Mouse (Mus musculus): ENCODE results near the gene Clcnka. TPM values are rescaled to one million over a fixed set of nuclear protein-coding genes. Genes with fewer than 3 reads are reported as not detected.

The Clcnka gene
- polyA plus RNA-seq, 1 experiment from 2014 or later: 0.20 TPM

- H3K9ac ChIP-seq: no peak overlapping the region
- no peak overlapping the region for H3K4me3 ChIP-seq (replicated peaks; ENCODE audit: low read length)
- no peak overlapping the region for H3K4me2 ChIP-seq (replicated peaks)
- H3K27me3 ChIP-seq (ENCODE audit: control insufficient read depth, insufficient read depth, low read length): no peaks in the 10 kb centered on the region
- WGBS: 65% methylated on average over 8 of the region's 8 CpGs
- H3K36me3 ChIP-seq (replicated peaks; ENCODE audit: control insufficient read depth, insufficient read depth): no peaks in the 10 kb centered on the region
- no peaks in the 10 kb centered on the region for H3K4me1 ChIP-seq (replicated peaks; ENCODE audit: control insufficient read depth, insufficient read depth, low read length)
- DNase-seq (ENCODE audit: low spot score): no peak
- ATAC-seq (ENCODE audit: low FRiP score): no peak
- H3K9me3 ChIP-seq (ENCODE audit: control insufficient read depth, low read length): no peaks in the 10 kb centered on the region
- no peak overlapping the region for H3K27ac ChIP-seq
These were observed 51.1 kb downstream of the Clcnka start for GRCm38 (mm10) chr4:141347365-141347797.

GRCm38 (mm10) chr4:141345219-141345618, 53.3 kb downstream of the Clcnka start:
- Histone ChIP-seq H3K27me3 (ENCODE audit: control insufficient read depth, insufficient read depth, low read length) (no peaks in the 10 kb centered on the region), H3K27ac (no peak overlapping the region), H3K4me2 (replicated peaks) (no peak overlapping the region), H3K9me3 (ENCODE audit: control insufficient read depth, low read length) (no peaks in the 10 kb centered on the region), H3K4me1 (replicated peaks; ENCODE audit: control insufficient read depth, insufficient read depth, low read length) (no peaks in the 10 kb centered on the region), H3K36me3 (replicated peaks; ENCODE audit: control insufficient read depth, insufficient read depth) (no peaks in the 10 kb centered on the region), H3K4me3 (replicated peaks; ENCODE audit: low read length) (no peak overlapping the region), H3K9ac (no peak overlapping the region)
- WGBS: 92% methylated on average over 12 of the region's 12 CpGs
- no peak for ATAC-seq (ENCODE audit: low FRiP score)
- no peak for DNase-seq (ENCODE audit: low spot score)

GRCm38 (mm10) chr4:141343515-141343914, 55.0 kb downstream of the Clcnka start:
- Histone ChIP-seq H3K4me3 (replicated peaks; ENCODE audit: low read length) (no peak overlapping the region), H3K4me2 (replicated peaks) (no peak overlapping the region), H3K9me3 (ENCODE audit: control insufficient read depth, low read length) (no peaks in the 10 kb centered on the region), H3K9ac (no peak overlapping the region), H3K27me3 (ENCODE audit: control insufficient read depth, insufficient read depth, low read length) (no peaks in the 10 kb centered on the region), H3K36me3 (replicated peaks; ENCODE audit: control insufficient read depth, insufficient read depth) (no peaks in the 10 kb centered on the region), H3K4me1 (replicated peaks; ENCODE audit: control insufficient read depth, insufficient read depth, low read length) (peaks cover 3% of the 10 kb centered on the region; the same call in 1 of the 2 replicates), H3K27ac (no peak overlapping the region)
- WGBS: 59% methylated on average over 7 of the region's 7 CpGs
- ATAC-seq (ENCODE audit: low FRiP score): no peak
- no peak for DNase-seq (ENCODE audit: low spot score)

- H3K9ac ChIP-seq: no peak overlapping the region
- H3K4me1 ChIP-seq (replicated peaks; ENCODE audit: control insufficient read depth, insufficient read depth, low read length): peaks cover 4% of the 10 kb centered on the region; the same call in 1 of the 2 replicates
- DNase-seq (ENCODE audit: low spot score): no peak
- no peaks in the 10 kb centered on the region for H3K9me3 ChIP-seq (ENCODE audit: control insufficient read depth, low read length)
- H3K4me2 ChIP-seq (replicated peaks): no peak overlapping the region
- no peaks in the 10 kb centered on the region for H3K27me3 ChIP-seq (ENCODE audit: control insufficient read depth, insufficient read depth, low read length)
- no peak for ATAC-seq (ENCODE audit: low FRiP score)
- WGBS: 68% methylated on average over 7 of the region's 7 CpGs
- H3K27ac ChIP-seq: no peak overlapping the region
- no peaks in the 10 kb centered on the region for H3K36me3 ChIP-seq (replicated peaks; ENCODE audit: control insufficient read depth, insufficient read depth)
- H3K4me3 ChIP-seq (replicated peaks; ENCODE audit: low read length): no peak overlapping the region
These were observed 57.0 kb downstream of the Clcnka start for GRCm38 (mm10) chr4:141341477-141341876.

GRCm38 (mm10) chr4:141338853-141339252, 59.7 kb downstream of the Clcnka start:
- DNase-seq (ENCODE audit: low spot score): no peak

GRCm38 (mm10) chr4:141337986-141338385, 60.5 kb downstream of the Clcnka start:
- no peak overlapping the region for H3K4me3 ChIP-seq (replicated peaks; ENCODE audit: low read length)
- peaks cover 14% of the 10 kb centered on the region; the same call in 1 of the 2 replicates for H3K4me1 ChIP-seq (replicated peaks; ENCODE audit: control insufficient read depth, insufficient read depth, low read length)
- H3K36me3 ChIP-seq (replicated peaks; ENCODE audit: control insufficient read depth, insufficient read depth): no peaks in the 10 kb centered on the region
- no peak overlapping the region for H3K9ac ChIP-seq
- ATAC-seq (ENCODE audit: low FRiP score) (no peak), DNase-seq (ENCODE audit: low spot score) (no peak)
- H3K27ac ChIP-seq: no peak overlapping the region
- H3K9me3 ChIP-seq (ENCODE audit: control insufficient read depth, low read length): no peaks in the 10 kb centered on the region
- no peak overlapping the region for H3K4me2 ChIP-seq (replicated peaks)
- no peaks in the 10 kb centered on the region for H3K27me3 ChIP-seq (ENCODE audit: control insufficient read depth, insufficient read depth, low read length)
- 27% methylated on average over 6 of the region's 6 CpGs for WGBS

More at GRCm38 (mm10) chr4:141338853-141339252, 59.7 kb downstream of the Clcnka start:
- H3K36me3 ChIP-seq (replicated peaks; ENCODE audit: control insufficient read depth, insufficient read depth): no peaks in the 10 kb centered on the region
- H3K4me3 ChIP-seq (replicated peaks; ENCODE audit: low read length): no peak overlapping the region
- peaks cover 14% of the 10 kb centered on the region; the same call in 1 of the 2 replicates for H3K4me1 ChIP-seq (replicated peaks; ENCODE audit: control insufficient read depth, insufficient read depth, low read length)
- ATAC-seq (ENCODE audit: low FRiP score): no peak
- WGBS: 13% methylated on average over 1 of the region's 1 CpGs
- H3K9me3 ChIP-seq (ENCODE audit: control insufficient read depth, low read length): no peaks in the 10 kb centered on the region
- H3K9ac ChIP-seq: no peak overlapping the region
- H3K27me3 ChIP-seq (ENCODE audit: control insufficient read depth, insufficient read depth, low read length): no peaks in the 10 kb centered on the region
- no peak overlapping the region for H3K4me2 ChIP-seq (replicated peaks)
- H3K27ac ChIP-seq: no peak overlapping the region

GRCm38 (mm10) chr4:141336196-141336595, 62.3 kb downstream of the Clcnka start:
- Histone ChIP-seq H3K27ac (peak overlapping the region; percentile 74), H3K4me3 (replicated peaks; ENCODE audit: low read length) (no peak overlapping the region), H3K36me3 (replicated peaks; ENCODE audit: control insufficient read depth, insufficient read depth) (no peaks in the 10 kb centered on the region), H3K9me3 (ENCODE audit: control insufficient read depth, low read length) (no peaks in the 10 kb centered on the region), H3K27me3 (ENCODE audit: control insufficient read depth, insufficient read depth, low read length) (no peaks in the 10 kb centered on the region), H3K4me2 (replicated peaks) (no peak overlapping the region), H3K4me1 (replicated peaks; ENCODE audit: control insufficient read depth, insufficient read depth, low read length) (peaks cover 14% of the 10 kb centered on the region; the same call in 1 of the 2 replicates), H3K9ac (no peak overlapping the region)
- DNase-seq (ENCODE audit: low spot score) (no peak), ATAC-seq (ENCODE audit: low FRiP score) (no peak)
- 50% methylated on average over 6 of the region's 6 CpGs for WGBS

GRCm38 (mm10) chr4:141335263-141335796, 63.2 kb downstream of the Clcnka start:
- Histone ChIP-seq H3K4me1 (replicated peaks; ENCODE audit: control insufficient read depth, insufficient read depth, low read length) (peaks cover 14% of the 10 kb centered on the region; the same call in 1 of the 2 replicates), H3K4me3 (replicated peaks; ENCODE audit: low read length) (no peak overlapping the region), H3K4me2 (replicated peaks) (no peak overlapping the region), H3K9ac (no peak overlapping the region), H3K36me3 (replicated peaks; ENCODE audit: control insufficient read depth, insufficient read depth) (no peaks in the 10 kb centered on the region), H3K9me3 (ENCODE audit: control insufficient read depth, low read length) (no peaks in the 10 kb centered on the region), H3K27me3 (ENCODE audit: control insufficient read depth, insufficient read depth, low read length) (no peaks in the 10 kb centered on the region), H3K27ac (peak overlapping the region; percentile 74)
- ATAC-seq (ENCODE audit: low FRiP score): peak; percentile 85
- 12% methylated on average over 3 of the region's 3 CpGs for WGBS
- DNase-seq (ENCODE audit: low spot score): peak; percentile 39

GRCm38 (mm10) chr4:141334695-141335094, 63.8 kb downstream of the Clcnka start:
- H3K4me3 ChIP-seq (replicated peaks; ENCODE audit: low read length): no peak overlapping the region
- 50% methylated on average over 5 of the region's 5 CpGs for WGBS
- H3K9me3 ChIP-seq (ENCODE audit: control insufficient read depth, low read length): no peaks in the 10 kb centered on the region
- no peak for DNase-seq (ENCODE audit: low spot score)
- H3K9ac ChIP-seq: no peak overlapping the region
- peaks cover 14% of the 10 kb centered on the region; the same call in 1 of the 2 replicates for H3K4me1 ChIP-seq (replicated peaks; ENCODE audit: control insufficient read depth, insufficient read depth, low read length)
- no peak overlapping the region for H3K4me2 ChIP-seq (replicated peaks)
- H3K27me3 ChIP-seq (ENCODE audit: control insufficient read depth, insufficient read depth, low read length): no peaks in the 10 kb centered on the region
- peak overlapping the region; percentile 63 for H3K27ac ChIP-seq
- ATAC-seq (ENCODE audit: low FRiP score): no peak
- no peaks in the 10 kb centered on the region for H3K36me3 ChIP-seq (replicated peaks; ENCODE audit: control insufficient read depth, insufficient read depth)

Measured in hindbrain, embryonic 14.5 days (tissue).